Mouse (Mus musculus) ES-Bruce4 (cell line): ENCODE measurements around the gene Pygm.
A peak's percentile ranks its signal among the peaks of the same experiment; 100 is the strongest.

ENCODE experiments used
- CTCF ChIP-seq: IDR thresholded peaks from one replicate; pipeline ENCODE4 v1.8.1; 2011; ENCODE audit warnings: low read depth, low read length
- POLR2A ChIP-seq: IDR thresholded peaks from one replicate; pipeline ENCODE4 v1.8.1; 2011; ENCODE audit warnings: low read length; ENCODE audit not compliant: insufficient read depth

DNA sequence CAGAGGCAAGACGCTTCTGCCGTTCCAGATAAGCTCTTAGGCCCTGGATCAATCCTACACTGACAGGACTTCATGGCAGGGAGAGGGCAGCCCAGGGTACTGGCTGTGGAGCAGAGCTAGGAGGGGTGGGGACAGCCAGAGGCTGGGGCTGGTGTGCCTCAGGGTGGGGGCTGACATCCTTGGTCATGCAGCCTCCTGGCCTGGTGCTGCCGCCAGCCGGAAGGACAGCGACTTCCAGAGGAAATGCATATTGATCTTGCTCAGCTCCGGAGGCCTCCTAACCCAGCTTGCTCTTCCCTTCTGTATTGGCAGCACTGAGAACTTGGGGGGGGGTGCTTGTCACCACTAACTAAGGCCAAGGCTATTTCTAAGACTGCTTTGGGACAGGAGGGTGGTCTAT is 31.3 kb downstream of the Pygm start:
- TF ChIP-seq POLR2A (no peak), CTCF (peak; percentile 5)
